Mouse (Mus musculus): ENCODE results near the gene Akr7a5.

- no peak for TF ChIP-seq CTCF (IDR thresholded peaks at IDR 0.05; ENCODE audit: extremely low read depth, insufficient read length, insufficient replicate concordance, low read depth, low read length)
- TF ChIP-seq POLR2A (IDR thresholded peaks at IDR 0.05; ENCODE audit: low read depth, low read length) = no peak
These were observed 556 bp downstream of the Akr7a5 start for GRCm38 (mm10) chr4:139310899-139311701.
